Mouse (Mus musculus) hindbrain, embryonic 10.5 days (tissue): ENCODE results near the gene Glyctk. TPM values are rescaled to one million over a fixed set of nuclear protein-coding genes. Genes with fewer than 3 reads are reported as not detected.

Experiments used
- DNase-seq: peaks from one replicate; pipeline ENCODE4 v3.0.0-alpha.2; 2017; ENCODE audit warnings: low spot score
- H3K27ac ChIP-seq: fragments of 300-500 bp; sonication (generic); 2 replicates; pipeline ENCODE4 v1.5.1; 2016; ENCODE audit warnings: mild to moderate bottlenecking, moderate library complexity
- H3K27me3 ChIP-seq: fragments of 300-500 bp; sonication (generic); 2 replicates; pipeline ENCODE4 v1.6.1; 2016; ENCODE audit warnings: mild to moderate bottlenecking; ENCODE audit not compliant: poor library complexity, insufficient read depth, severe bottlenecking
- H3K36me3 ChIP-seq: fragments of 300-500 bp; sonication (generic); 2 replicates; pipeline ENCODE4 v1.6.1; 2016; ENCODE audit warnings: mild to moderate bottlenecking, moderate library complexity
- H3K4me1 ChIP-seq: fragments of 300-500 bp; sonication (generic); replicated peaks from 2 replicates; pipeline ENCODE4 v1.6.1; 2016; ENCODE audit warnings: mild to moderate bottlenecking
- H3K4me3 ChIP-seq: fragments of 300-500 bp; sonication (generic); 2 replicates; pipeline ENCODE4 v1.5.1; 2016; ENCODE audit warnings: mild to moderate bottlenecking, moderate library complexity
- H3K9me3 ChIP-seq: fragments of 300-500 bp; sonication (generic); 2 replicates; pipeline ENCODE4 v1.6.1; 2016; ENCODE audit warnings: mild to moderate bottlenecking, moderate library complexity
- WGBS: fragments of 180-500 bp; shearing (Covaris S2); methylation state at CpG from one replicate; pipeline ENCODE4 v1.1.7; 2016; 5-methylcytosine and 5-hydroxymethylcytosine counted together
- microRNA counts: library from miRNA; unstranded; fragments of <30 nt; microRNA quantifications from one replicate; lab custom pipeline; 2017
- polyA plus RNA-seq: library from polyadenylated mRNA; unstranded; fragments of >200 nt; fragmentation: Nextera tagmentation; extraction: Ambion mirVana; gene quantifications from 2 replicates; pipeline ENCODE4 v1.2.1, GENCODE M21; 2016

The Glyctk gene
- polyA plus RNA-seq, 1 experiment from 2014 or later, result 4.5 TPM

- Histone ChIP-seq H3K27me3 (no peaks in the 10 kb centered on the region), H3K27ac (peak overlapping the region; percentile 90), H3K36me3 (no peaks in the 10 kb centered on the region), H3K9me3 (no peaks in the 10 kb centered on the region), H3K4me3 (peak overlapping the region; percentile 20; the same call in 1 of the 2 replicates), H3K4me1 (peaks cover 30% of the 10 kb centered on the region)
- 11% methylated on average over 2 of the region's 2 CpGs for WGBS
- DNase-seq, result peak; percentile 86
Observed at GRCm38 (mm10) chr9:106126786-106127251, 31.1 kb downstream of the Glyctk start.

- H3K4me3 ChIP-seq, result no peak overlapping the region
- no peaks in the 10 kb centered on the region for H3K27me3 ChIP-seq
- DNase-seq, result peak; percentile 23
- H3K9me3 ChIP-seq, result 0 out of 2 replicates have a peak, but pooled peaks cover 3% of the 10 kb centered on the region
- 48% methylated on average over 4 of the region's 4 CpGs for WGBS
- H3K36me3 ChIP-seq, result no peaks in the 10 kb centered on the region
- peaks cover 33% of the 10 kb centered on the region for H3K4me1 ChIP-seq
- no peak overlapping the region for H3K27ac ChIP-seq
Observed at GRCm38 (mm10) chr9:106123599-106123998, 34.3 kb downstream of the Glyctk start.

- H3K4me3 ChIP-seq, result no peak overlapping the region
- 0 out of 2 replicates have a peak, but pooled peaks cover 3% of the 10 kb centered on the region for H3K9me3 ChIP-seq
- WGBS, result 71% methylated on average over 9 of the region's 9 CpGs
- no peak for DNase-seq
- H3K27ac ChIP-seq, result no peak overlapping the region
- peaks cover 24% of the 10 kb centered on the region for H3K4me1 ChIP-seq
- no peaks in the 10 kb centered on the region for H3K27me3 ChIP-seq
- H3K36me3 ChIP-seq, result no peaks in the 10 kb centered on the region
Observed at GRCm38 (mm10) chr9:106119075-106119474, 38.9 kb downstream of the Glyctk start.

- WGBS, result 38% methylated on average over 13 of the region's 13 CpGs
- Histone ChIP-seq H3K27ac (peak overlapping the region; percentile 59; the same call in 1 of the 2 replicates), H3K9me3 (0 out of 2 replicates have a peak, but pooled peaks cover 8% of the 10 kb centered on the region), H3K4me1 (peaks cover 20% of the 10 kb centered on the region), H3K4me3 (peak overlapping the region; percentile 13), H3K27me3 (no peaks in the 10 kb centered on the region; the same call in 1 of the 2 replicates), H3K36me3 (no peaks in the 10 kb centered on the region)
- DNase-seq, result no peak
Observed at GRCm38 (mm10) chr9:106115801-106116424, 42.0 kb downstream of the Glyctk start.

- Histone ChIP-seq H3K27me3 (no peaks in the 10 kb centered on the region; the same call in 1 of the 2 replicates), H3K36me3 (no peaks in the 10 kb centered on the region), H3K4me3 (no peak overlapping the region), H3K4me1 (peaks cover 16% of the 10 kb centered on the region), H3K9me3 (0 out of 2 replicates have a peak, but pooled peaks cover 9% of the 10 kb centered on the region), H3K27ac (no peak overlapping the region)
- 33% methylated on average over 10 of the region's 10 CpGs for WGBS
- peak; percentile 83 for DNase-seq
Observed at GRCm38 (mm10) chr9:106112770-106113423, 45.0 kb downstream of the Glyctk start.

GRCm38 (mm10) chr9:106106241-106106640 is 51.7 kb downstream of the Glyctk start:
- WGBS, result 81% methylated on average over 9 of the region's 9 CpGs
- no peak overlapping the region for H3K4me3 ChIP-seq

GRCm38 (mm10) chr9:106104401-106104800 is 53.5 kb downstream of the Glyctk start:
- H3K27me3 ChIP-seq, result no peaks in the 10 kb centered on the region
- H3K27ac ChIP-seq, result no peak overlapping the region
- H3K9me3 ChIP-seq, result peaks cover 7% of the 10 kb centered on the region; the same call in 1 of the 2 replicates
- 82% methylated on average over 7 of the region's 7 CpGs for whole genome bisulfite sequencing
- no peak overlapping the region for H3K4me3 ChIP-seq
- no peak for DNase-seq
- H3K4me1 ChIP-seq, result peaks cover 6% of the 10 kb centered on the region
- no peaks in the 10 kb centered on the region for H3K36me3 ChIP-seq

More at GRCm38 (mm10) chr9:106106241-106106640, 51.7 kb downstream of the Glyctk start:
- peaks cover 6% of the 10 kb centered on the region for H3K4me1 ChIP-seq
- no peaks in the 10 kb centered on the region for H3K36me3 ChIP-seq
- H3K27me3 ChIP-seq, result no peaks in the 10 kb centered on the region
- H3K27ac ChIP-seq, result no peak overlapping the region
- no peak for DNase-seq
- H3K9me3 ChIP-seq, result peaks cover 14% of the 10 kb centered on the region; the same call in 1 of the 2 replicates

MicroRNAs within 50 kb of the gene (microRNA counts, 519-probe panel; counts per million panel counts)
- 4,487 counts per million, percentile 91 among the panel's probes with 10 or more counts for microRNA mmu-let-7g (lab: Ali Mortazavi, UCI)

Other genes with a start within 250 kb of the Glyctk start
- gene Col6a5, start 197.5 kb downstream of the Glyctk start, polyA plus RNA-seq, result 0.07 TPM in 2 replicates
- gene Col6a4, start 61.4 kb downstream of the Glyctk start, polyA plus RNA-seq, result 0.10 and 0.26 TPM in 2 replicates
- gene Wdr82, start 12.8 kb upstream of the Glyctk start, polyA plus RNA-seq, result 25.8 and 29.9 TPM in 2 replicates
- gene Ppm1m, start 41.6 kb upstream of the Glyctk start, polyA plus RNA-seq, result 47.3 and 48.6 TPM in 2 replicates
- gene Twf2, start 45.0 kb upstream of the Glyctk start, polyA plus RNA-seq, result 65.9 and 71.3 TPM in 2 replicates
- not detected in 2 replicates for gene Tlr9, start 64.5 kb upstream of the Glyctk start, polyA plus RNA-seq
- 60.4 and 78.6 TPM in 2 replicates for gene Alas1, start 90.5 kb upstream of the Glyctk start, polyA plus RNA-seq
- gene Poc1a, start 122.9 kb upstream of the Glyctk start, polyA plus RNA-seq, result 36.7 and 41.8 TPM in 2 replicates
- 16.1 and 16.6 TPM in 2 replicates for gene Dusp7, start 210.5 kb upstream of the Glyctk start, polyA plus RNA-seq